Mouse (Mus musculus): ENCODE measurements around the gene Hoxb4.

DNA sequence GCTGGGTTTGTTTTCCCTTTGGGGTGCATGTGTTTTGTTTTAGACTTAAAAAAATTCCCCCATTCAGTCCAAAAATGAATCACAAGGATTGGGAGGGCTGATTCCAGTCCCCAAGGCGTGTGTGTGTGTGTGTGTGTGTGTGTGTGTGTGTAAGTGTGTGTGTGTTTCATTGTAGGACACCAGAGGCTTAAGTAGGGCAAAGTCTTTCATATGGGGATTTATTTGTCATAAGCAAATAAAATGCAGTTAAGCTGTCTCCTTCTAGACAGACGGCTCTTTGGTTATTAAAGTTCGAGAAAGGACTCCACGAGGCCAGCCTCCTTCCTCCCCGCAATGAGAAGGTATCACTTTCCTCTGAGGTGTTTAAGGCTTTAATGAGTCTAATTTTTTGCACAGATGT is 3.8 kb downstream of the Hoxb4 start:
- TF ChIP-seq CTCF (IDR thresholded peaks at IDR 0.05; ENCODE audit: borderline replicate concordance, control insufficient read depth, extremely low read depth, insufficient read depth, low read length, poor library complexity) (no peak), POLR2A (IDR thresholded peaks at IDR 0.05; ENCODE audit: control insufficient read depth, extremely low read depth, insufficient read depth, low read length, poor library complexity) (no peak)
